Mouse (Mus musculus) ES-Bruce4 (cell line): ENCODE results near the gene Krtap16-1. TPM values are rescaled to one million over a fixed set of nuclear protein-coding genes. Genes with fewer than 3 reads are reported as not detected.

Experiments used
- H3K27ac ChIP-seq: 2 replicates; pipeline ENCODE4 v1.5.1; 2012; ENCODE audit warnings: low read length, inconsistent platforms; ENCODE audit not compliant: insufficient read depth
- H3K27me3 ChIP-seq: 2 replicates; pipeline ENCODE4 v1.6.1; 2012; ENCODE audit warnings: mild to moderate bottlenecking, low read length, inconsistent platforms; ENCODE audit not compliant: control insufficient read depth, poor library complexity, insufficient read depth, severe bottlenecking
- H3K36me3 ChIP-seq: 2 replicates; pipeline ENCODE4 v1.6.1; 2012; ENCODE audit warnings: inconsistent platforms, mild to moderate bottlenecking, low read length, moderate library complexity; ENCODE audit not compliant: control insufficient read depth, poor library complexity, insufficient read depth, severe bottlenecking
- H3K4me1 ChIP-seq: one replicate; pipeline ENCODE4 v1.8.1; 2011; ENCODE audit warnings: low read length; ENCODE audit not compliant: control insufficient read depth, insufficient read depth
- H3K4me3 ChIP-seq: 2 replicates; pipeline ENCODE4 v1.5.1; 2011; ENCODE audit warnings: low read depth, mild to moderate bottlenecking, low read length
- H3K9ac ChIP-seq: 2 replicates; pipeline ENCODE4 v1.6.1; 2012; ENCODE audit warnings: low read depth, mild to moderate bottlenecking, inconsistent platforms; ENCODE audit not compliant: poor library complexity, severe bottlenecking
- H3K9me3 ChIP-seq: replicated peaks from 2 replicates; pipeline ENCODE4 v1.6.1; 2012; ENCODE audit warnings: mild to moderate bottlenecking, low read length, inconsistent platforms; ENCODE audit not compliant: control insufficient read depth, poor library complexity, insufficient read depth, severe bottlenecking
- CTCF ChIP-seq: IDR thresholded peaks from one replicate; pipeline ENCODE4 v1.8.1; 2011; ENCODE audit warnings: low read depth, low read length
- EP300 ChIP-seq: IDR thresholded peaks from 2 replicates; pipeline ENCODE4 v1.6.1; 2011; ENCODE audit warnings: low read depth, low read length; ENCODE audit not compliant: insufficient read depth
- POLR2A ChIP-seq: IDR thresholded peaks from one replicate; pipeline ENCODE4 v1.8.1; 2011; ENCODE audit warnings: low read length; ENCODE audit not compliant: insufficient read depth
- polyA plus RNA-seq: library from polyadenylated mRNA; stranded (reverse); fragments of >200 nt; gene quantifications from 2 replicates; pipeline ENCODE4 v1.2.4, GENCODE M21; 2011; ENCODE audit warnings: low read depth; ENCODE audit not compliant: missing spikeins, insufficient read depth, insufficient read length

Krtap16-1 gene
- polyA plus RNA-seq, 1 experiment = not detected

DNA sequence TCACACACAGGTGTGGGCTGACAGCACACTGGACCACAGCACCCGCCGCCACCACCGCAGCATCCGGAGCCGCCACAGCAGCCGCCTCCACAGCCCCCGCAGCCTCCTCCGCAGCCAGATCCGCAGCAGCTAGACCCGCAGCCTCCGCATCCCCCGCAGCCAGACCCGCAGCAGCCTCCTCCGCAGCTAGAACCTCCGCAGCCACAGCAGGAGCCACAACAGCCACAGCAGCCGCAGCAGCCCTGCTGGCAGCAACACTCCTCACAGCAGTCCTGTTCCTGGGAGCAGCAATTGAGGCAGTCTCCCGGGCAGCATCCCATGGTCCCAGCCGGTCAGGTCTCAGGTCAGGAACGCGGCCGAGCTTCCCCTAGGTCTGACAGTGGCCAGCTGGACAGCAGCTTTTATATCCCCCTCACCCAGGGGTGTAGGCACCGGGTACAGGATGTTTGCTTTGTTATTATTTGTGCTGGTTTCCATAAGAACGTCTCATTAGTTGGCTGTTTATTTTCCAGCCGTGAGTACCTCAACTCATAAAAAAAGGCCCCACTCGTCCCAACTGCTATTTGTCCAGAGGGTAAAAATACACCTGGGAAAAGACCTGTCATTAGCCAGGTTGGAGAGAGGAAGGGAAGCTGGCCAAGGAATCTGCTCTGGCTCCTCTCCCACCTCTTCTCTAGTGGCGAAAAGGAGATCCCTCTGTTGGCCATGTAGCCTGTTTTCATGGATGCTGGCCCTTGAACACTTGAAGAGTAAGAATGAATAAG, 7.4 kb upstream of the Krtap16-1 start, which contains the start of gene Krtap17-1:
Gene Krtap17-1, minus strand, starts transcription at position 375 of the 764 bp plus-strand sequence.
- H3K27ac ChIP-seq = no peak within 1 kb of the TSS
- no peaks in the 10 kb centered on the region for H3K36me3 ChIP-seq
- peak within 1 kb of the TSS; percentile 43 for H3K4me3 ChIP-seq

DNA sequence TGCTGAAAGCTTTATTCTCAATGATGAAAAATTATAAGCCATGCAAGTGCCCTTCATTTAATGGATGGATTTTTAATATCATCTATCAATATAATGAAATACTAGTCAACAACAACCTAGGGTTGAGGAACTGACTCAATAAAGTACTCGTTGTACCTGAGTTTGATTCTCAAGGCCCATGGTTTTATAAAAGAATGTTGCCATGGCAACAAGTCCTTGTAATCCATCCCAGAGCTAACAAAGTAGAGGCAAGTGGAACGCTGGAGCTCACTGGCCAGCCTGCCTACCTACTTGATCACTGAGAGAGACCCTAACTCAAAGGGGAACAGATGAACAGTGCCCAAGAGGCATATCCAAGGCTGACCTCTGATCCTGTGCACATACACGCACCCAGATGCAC, 4.2 kb upstream of the Krtap16-1 start:
- TF ChIP-seq CTCF = no peak
- TF ChIP-seq EP300 = no peak
- TF ChIP-seq POLR2A = no peak
- no peaks in the 10 kb centered on the region for H3K4me1 ChIP-seq
- no peaks in the 10 kb centered on the region for H3K9me3 ChIP-seq
- H3K27me3 ChIP-seq = no peaks in the 10 kb centered on the region
- no peaks in the 10 kb centered on the region for H3K36me3 ChIP-seq
- H3K27ac ChIP-seq = no peak overlapping the region
- H3K9ac ChIP-seq = no peak overlapping the region
- H3K4me3 ChIP-seq = no peak overlapping the region

More for the DNA sequence above, 7.4 kb upstream of the Krtap16-1 start, which contains the start of gene Krtap17-1:
- Histone ChIP-seq H3K4me1 (no peaks in the 10 kb centered on the region), H3K9me3 (no peaks in the 10 kb centered on the region), H3K9ac (no peak within 1 kb of the TSS), H3K27me3 (no peaks in the 10 kb centered on the region)
- TF ChIP-seq CTCF = no peak
- TF ChIP-seq POLR2A = no peak
- no peak for TF ChIP-seq EP300

DNA sequence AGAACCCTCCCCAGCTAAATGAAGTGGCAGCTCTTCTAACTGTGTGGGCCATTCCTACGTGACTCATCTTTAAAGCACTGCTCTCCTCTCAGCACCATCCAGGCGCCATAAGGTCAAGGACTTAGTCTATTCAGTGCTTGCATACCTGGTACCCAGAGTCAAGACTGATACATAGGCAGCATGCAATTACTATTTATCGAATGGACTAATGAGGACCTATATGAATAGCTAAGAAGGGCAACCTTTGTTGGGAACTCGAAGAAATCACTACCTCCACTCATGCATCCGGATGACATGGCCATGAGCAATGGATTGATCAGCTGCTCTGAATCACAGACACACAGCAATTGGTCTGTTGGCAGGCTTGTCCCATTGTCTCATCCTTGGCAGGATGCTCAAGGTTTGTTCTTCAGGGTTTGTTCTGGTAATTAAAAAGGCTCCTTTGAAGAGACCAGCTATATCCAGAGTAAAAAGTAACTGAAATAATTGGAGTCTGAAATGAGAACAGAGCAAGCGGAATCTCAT, 3.5 kb upstream of the Krtap16-1 start:
- no peaks in the 10 kb centered on the region for H3K4me1 ChIP-seq
- H3K4me3 ChIP-seq = no peak overlapping the region
- no peaks in the 10 kb centered on the region for H3K9me3 ChIP-seq
- H3K27ac ChIP-seq = no peak overlapping the region
- no peaks in the 10 kb centered on the region for H3K27me3 ChIP-seq
- no peak overlapping the region for H3K9ac ChIP-seq
- no peak for TF ChIP-seq EP300
- TF ChIP-seq CTCF = no peak
- TF ChIP-seq POLR2A = no peak
- H3K36me3 ChIP-seq = no peaks in the 10 kb centered on the region

DNA sequence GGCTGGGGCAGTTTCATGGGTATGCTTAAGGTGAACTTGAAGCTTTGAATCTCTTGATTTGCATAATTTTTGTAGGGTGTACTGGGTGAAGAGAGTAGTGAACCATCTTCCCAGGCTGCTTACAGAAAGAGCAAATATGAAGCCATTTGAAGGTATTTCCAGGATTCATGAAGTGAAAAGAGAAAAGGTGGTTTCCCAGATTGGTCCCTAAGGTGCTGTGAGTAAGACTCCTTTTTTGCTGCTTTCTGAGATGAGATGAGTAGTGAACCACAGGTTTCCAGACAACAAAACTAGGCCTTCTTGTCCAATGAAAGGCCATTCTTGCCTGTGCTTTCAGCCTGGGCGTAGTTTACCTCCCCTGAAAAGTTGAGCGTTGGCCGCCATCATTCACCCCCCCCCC, 2.1 kb upstream of the Krtap16-1 start:
- Histone ChIP-seq H3K27ac (no peak overlapping the region), H3K36me3 (no peaks in the 10 kb centered on the region), H3K9me3 (no peaks in the 10 kb centered on the region), H3K4me3 (no peak overlapping the region), H3K4me1 (no peaks in the 10 kb centered on the region), H3K9ac (no peak overlapping the region), H3K27me3 (no peaks in the 10 kb centered on the region; the same call in 1 of the 2 replicates)
- no peak for TF ChIP-seq EP300
- no peak for TF ChIP-seq POLR2A
- TF ChIP-seq CTCF = no peak

DNA sequence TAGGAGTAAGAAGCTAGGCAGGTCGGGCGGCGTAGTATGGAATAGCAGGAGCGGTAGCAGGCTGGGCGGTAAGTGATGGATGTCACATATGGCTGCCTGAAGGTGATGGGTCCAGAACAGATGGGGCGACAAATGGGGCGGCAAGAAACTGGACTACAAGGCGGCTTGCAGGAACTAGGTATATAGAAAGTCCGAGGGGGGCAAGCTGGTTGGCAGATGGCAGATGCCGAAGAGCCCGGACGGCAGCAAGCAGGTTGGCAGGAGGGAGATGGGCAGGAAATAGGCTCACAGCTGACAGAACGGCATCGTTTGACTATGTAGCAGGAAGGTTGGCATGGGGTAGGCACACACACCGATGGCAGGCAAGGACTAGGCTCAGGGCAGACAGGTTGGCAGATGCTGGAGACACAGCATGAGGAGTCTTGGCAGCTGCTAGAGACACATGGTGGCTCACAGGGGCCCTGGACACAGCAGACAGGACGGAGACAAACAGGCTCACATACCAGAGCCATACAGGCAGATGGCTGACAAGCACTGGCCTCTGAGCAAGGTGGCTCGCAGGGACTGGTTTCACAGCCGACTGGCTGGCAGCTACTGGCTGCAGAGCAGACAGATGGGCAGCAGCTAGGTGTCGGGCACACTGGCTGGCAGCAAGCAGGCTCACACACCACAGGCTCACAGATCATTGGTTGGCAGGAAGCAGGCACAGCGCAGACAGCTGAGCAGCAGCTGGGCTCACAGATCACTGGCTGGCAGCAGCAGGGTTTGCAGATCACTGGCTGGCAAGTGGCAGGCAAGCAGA, 905 bp downstream of the Krtap16-1 start:
- no peaks in the 10 kb centered on the region for H3K36me3 ChIP-seq
- H3K4me3 ChIP-seq = no peak overlapping the region
- no peak overlapping the region for H3K27ac ChIP-seq
- TF ChIP-seq EP300 = no peak
- no peak for TF ChIP-seq CTCF
- no peak for TF ChIP-seq POLR2A
- no peak overlapping the region for H3K9ac ChIP-seq
- H3K9me3 ChIP-seq = no peaks in the 10 kb centered on the region
- H3K27me3 ChIP-seq = no peaks in the 10 kb centered on the region; the same call in 1 of the 2 replicates
- no peaks in the 10 kb centered on the region for H3K4me1 ChIP-seq
